Mouse (Mus musculus) spleen, adult 2 months (tissue): ENCODE results near the gene Gsk3a.

Experiments
- CTCF ChIP-seq: fragments of 200-500 bp; IDR thresholded peaks from 2 replicates; pipeline ENCODE4 v1.5.1; 2011; ENCODE audit warnings: mild to moderate bottlenecking, inconsistent platforms; ENCODE audit not compliant: insufficient read depth, insufficient read length, insufficient replicate concordance; ENCODE audit errors: extremely low read depth
- POLR2A ChIP-seq: fragments of 200-500 bp; IDR thresholded peaks from 2 replicates; pipeline ENCODE4 v1.6.1; 2011; ENCODE audit warnings: low read depth, low read length, inconsistent platforms

DNA sequence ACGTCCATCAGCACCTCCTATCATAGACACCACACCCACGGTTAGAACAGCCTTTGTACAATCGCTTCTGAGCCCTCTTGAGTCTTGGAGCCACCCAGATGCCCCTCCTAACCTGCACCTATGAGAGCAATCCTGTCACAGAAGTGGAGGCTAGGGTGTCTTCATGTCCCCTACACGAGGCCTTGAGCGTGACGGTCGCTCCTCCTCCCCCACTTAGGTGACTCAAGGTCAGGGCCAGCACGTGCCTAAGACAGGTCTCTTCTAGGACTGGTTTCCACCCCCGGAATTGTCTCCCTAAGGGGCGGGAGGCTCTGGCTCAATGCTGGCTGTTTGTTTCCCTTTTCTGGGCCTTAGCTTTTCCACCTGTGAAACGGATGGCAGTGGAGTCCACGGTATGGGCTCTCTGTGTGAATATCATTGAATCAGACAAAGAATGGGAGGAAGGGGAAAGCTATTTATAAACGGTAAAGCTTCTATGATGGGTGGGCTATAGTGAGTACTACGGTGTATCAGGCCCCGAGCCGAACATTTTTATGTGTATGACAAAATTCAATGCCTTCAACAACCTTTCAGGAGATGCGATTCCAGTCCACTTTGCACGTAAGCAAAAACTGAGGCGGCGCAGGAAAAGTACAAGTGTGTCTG, 17.1 kb downstream of the Gsk3a start, which contains the start of gene Dedd2:
- no peak for TF ChIP-seq POLR2A
- TF ChIP-seq CTCF = no peak
